Mouse (Mus musculus) regulatory T cell (primary cell): ENCODE data around the gene Prkce.

Experiments
- in situ Hi-C: fragments of 300-600 bp; cut with MboI, MseI; formaldehyde crosslinking; loops from one replicate; pipeline ENCODE4 v1.15.1; 2025; ENCODE audit warnings: high pct_unique_total_duplicates

Gene Prkce

GRCm38 (mm10) chr17:86358847-86359246 lies 191.3 kb downstream of the Prkce start:
- in situ Hi-C loops = no loop called here

GRCm38 (mm10) chr17:86360849-86361248 lies 193.3 kb downstream of the Prkce start:
- in situ Hi-C loops = no loop called here

- in situ Hi-C loops = no loop called here
These were observed 195.8 kb downstream of the Prkce start for GRCm38 (mm10) chr17:86363356-86363755.

- in situ Hi-C loops = no loop called here
These were observed 196.9 kb downstream of the Prkce start for GRCm38 (mm10) chr17:86364349-86365075.

- in situ Hi-C loops = no loop called here
These were observed 199.3 kb downstream of the Prkce start for GRCm38 (mm10) chr17:86366919-86367318.

- in situ Hi-C loops = no loop called here
These were observed 200.1 kb downstream of the Prkce start for GRCm38 (mm10) chr17:86367676-86368075.

GRCm38 (mm10) chr17:86370106-86370742 lies 202.6 kb downstream of the Prkce start:
- in situ Hi-C loops = no loop called here

DNA sequence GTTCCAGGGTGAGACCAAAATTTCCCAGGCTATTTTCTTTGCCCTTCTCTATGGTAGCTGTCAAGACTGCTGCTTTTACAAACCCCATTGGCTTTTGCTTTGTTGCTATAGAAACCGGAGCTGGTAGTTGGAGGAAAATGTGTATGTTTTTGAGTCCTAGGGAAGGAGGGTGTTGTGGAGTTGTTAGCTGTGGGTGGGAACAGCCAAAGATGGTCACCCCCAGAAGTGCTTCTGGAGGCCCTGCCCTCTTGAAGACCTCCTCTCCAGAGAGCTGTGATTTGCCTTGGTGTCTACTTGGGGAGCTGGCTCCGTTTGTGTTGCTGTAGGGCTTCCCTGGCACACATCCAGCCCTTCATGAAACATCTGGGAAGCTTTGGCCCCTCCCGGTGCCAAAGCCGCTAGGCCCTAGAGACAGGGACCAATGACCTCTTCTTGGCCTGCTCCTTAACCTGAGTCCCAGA lies 203.5 kb downstream of the Prkce start:
- in situ Hi-C loops = no loop called here

DNA sequence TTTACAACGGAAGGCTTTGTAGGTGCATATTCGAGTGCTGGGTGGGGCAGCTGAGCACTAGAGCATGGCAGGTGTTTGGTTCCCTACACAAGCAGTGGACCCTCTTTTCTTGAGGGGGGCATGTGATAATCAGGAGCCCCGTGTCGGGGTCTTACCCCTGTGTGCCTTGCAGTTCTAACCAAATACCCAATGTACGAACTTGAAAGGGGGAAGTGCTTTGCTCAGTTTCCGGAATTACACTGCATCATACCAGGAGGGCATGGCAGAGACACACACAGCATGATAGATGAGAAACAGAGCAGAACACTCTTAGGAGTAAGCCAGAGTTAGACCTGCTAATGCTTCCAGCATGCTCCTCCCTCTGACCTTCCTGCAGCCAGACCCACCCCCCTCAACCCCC lies 208.8 kb downstream of the Prkce start:
- in situ Hi-C loops = no loop called here

- in situ Hi-C loops = no loop called here
These were observed 210.3 kb downstream of the Prkce start for GRCm38 (mm10) chr17:86377863-86378262.

DNA sequence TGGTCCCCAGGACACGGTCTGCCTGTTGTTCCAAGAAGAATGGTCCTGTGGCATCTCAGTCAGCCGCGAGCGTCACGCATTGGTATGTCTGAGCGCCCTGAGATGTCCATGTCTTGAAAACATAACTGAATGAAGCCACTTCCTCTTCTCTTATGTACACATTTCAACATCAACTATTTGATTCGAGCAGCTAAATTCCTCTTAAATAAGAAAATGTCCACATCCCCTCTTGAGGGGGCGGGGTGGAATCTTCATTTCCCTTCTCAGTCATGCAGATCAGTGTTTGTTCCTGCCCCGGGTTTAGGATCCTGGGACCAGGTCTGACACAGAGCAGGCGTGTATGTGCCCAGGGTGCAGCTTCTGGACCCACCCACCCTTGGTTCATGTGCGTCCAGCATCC lies 211.0 kb downstream of the Prkce start:
- in situ Hi-C loops = no loop called here

- in situ Hi-C loops = loop anchor here (10.0 kb wide), 1 partner anchor 405 kb away; no protein-coding TSS in a partner anchor
These were observed 212.0 kb downstream of the Prkce start for GRCm38 (mm10) chr17:86379405-86380137.

- in situ Hi-C loops = loop anchor here (10.0 kb wide), 1 partner anchor 407 kb away; no protein-coding TSS in a partner anchor
These were observed 213.9 kb downstream of the Prkce start for GRCm38 (mm10) chr17:86381464-86381863.

DNA sequence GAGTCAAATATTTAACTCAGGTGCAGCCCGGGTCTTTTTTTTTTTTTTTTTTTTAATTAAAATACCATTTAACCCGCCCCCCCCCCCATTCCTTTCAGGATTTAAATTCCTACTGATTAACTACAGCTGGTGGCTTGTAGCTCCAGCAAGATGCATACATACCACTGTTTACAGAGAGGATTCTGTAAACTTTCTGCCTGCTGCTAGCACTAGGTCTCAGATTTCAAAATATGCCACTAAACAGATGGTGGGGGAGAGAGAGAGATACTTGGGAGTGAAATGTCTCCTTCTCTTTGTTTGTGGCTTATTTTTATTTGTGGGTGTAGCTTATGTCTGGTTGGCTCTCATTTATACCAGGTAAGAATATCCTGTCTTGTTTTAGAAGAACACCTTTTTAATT lies 215.3 kb downstream of the Prkce start:
- in situ Hi-C loops = loop anchor here (10.0 kb wide), 1 partner anchor 408 kb away; no protein-coding TSS in a partner anchor

DNA sequence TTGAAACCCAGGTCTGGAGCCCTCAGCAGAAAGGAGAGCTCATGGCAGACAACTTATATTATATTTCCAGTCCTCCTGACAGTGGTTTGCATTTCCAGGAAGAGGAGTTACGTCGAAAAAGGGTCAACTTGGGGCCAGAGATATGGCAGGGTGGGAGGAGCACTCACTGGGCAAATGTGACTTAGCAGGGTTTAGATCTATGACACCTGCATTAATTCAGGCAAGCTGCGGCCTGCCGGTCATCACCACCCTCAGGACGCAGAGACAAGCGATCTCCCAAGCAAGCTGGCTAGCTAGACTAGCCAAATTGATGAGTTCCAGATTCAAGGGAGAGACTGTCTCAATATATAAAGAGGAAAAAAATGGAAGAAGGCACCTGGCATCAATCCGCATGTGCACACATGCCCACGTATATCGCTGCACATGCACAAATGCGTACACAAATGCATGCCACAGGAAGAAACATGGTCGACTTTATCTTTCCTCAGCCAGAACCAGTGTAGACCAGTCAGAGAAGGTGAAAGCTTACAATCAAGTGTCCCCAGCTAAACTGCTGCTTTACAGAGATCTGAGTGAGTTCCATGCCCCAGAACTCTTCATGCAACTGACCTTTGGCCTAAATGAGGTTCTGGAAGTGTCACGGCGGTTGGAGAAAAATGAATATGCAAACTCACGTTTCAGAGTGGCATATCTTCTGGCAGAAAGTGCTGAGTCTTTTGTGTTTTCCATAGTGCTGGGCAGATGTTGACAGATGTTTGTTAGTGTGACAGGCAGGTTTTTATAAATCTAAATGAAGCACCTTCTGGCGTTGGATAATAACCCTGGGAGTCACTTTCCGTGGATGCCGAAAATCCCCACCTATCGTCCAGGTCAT lies 216.4 kb downstream of the Prkce start:
- in situ Hi-C loops = loop anchor here (10.0 kb wide), 1 partner anchor 409 kb away; no protein-coding TSS in a partner anchor

- in situ Hi-C loops = no loop called here
These were observed 224.9 kb downstream of the Prkce start for GRCm38 (mm10) chr17:86392475-86392874.

DNA sequence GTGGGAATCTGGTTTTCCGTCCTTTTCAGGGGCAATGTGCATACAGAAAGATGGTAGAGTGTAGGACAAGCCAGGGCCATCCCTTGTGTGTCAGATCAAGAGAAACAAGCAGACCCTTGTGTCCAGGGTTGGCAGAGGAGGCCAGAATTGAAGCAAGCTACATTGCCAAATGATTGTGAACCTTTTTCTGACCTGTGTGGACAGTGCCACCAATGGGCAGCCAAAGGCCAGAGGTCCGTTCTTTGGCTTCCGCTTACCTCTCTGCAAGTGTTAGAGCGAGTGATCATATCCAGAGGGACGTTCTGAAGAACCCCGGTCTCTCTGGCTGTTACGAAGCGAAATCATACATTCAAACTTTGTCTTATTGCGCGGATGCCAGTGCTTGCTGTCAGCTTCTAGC lies 225.6 kb downstream of the Prkce start:
- in situ Hi-C loops = no loop called here

DNA sequence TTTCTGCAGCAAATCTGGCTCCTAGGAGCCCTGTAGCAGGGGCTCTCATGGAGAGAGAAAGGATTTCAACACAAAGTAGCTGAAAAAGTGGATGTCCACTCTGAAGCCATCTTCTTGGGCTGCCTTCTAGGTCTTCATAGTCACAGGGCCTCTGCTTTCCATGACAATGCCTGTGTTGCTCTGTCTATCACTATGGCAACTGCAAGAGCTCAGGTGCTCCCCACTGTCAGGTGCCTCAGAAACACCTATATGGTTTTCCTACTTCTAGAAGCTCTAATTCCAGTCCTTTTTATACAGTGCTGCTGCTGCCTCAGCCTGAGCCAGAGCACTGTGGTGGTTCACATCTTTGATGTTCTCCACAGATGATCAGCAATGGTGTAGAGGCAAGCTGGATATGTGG lies 229.5 kb downstream of the Prkce start:
- in situ Hi-C loops = no loop called here

GRCm38 (mm10) chr17:86397647-86398046 lies 230.1 kb downstream of the Prkce start:
- in situ Hi-C loops = no loop called here

GRCm38 (mm10) chr17:86398226-86398625 lies 230.6 kb downstream of the Prkce start:
- in situ Hi-C loops = no loop called here

- in situ Hi-C loops = no loop called here
These were observed 232.4 kb downstream of the Prkce start for GRCm38 (mm10) chr17:86400032-86400431.
